Mouse (Mus musculus): ENCODE measurements at regions not wholly inside any gene's neighbourhood (a gene's known extent, or its start where the extent isn't known, plus 50 kb on each side); places are given as distances from the start of the nearest gene placed in this dataset.

GRCm38 (mm10) chr10:91591398-91591811, 410.3 kb upstream of the Tmpo start:
- DNase-seq (ENCODE audit: low read depth in 1 of 2, low spot score in 2 of 2), result no peak

- DNase-seq (ENCODE audit: low read depth in 1 of 2, low spot score in 2 of 2), result no peak
Observed at GRCm38 (mm10) chr10:91583204-91583603, 402.1 kb upstream of the Tmpo start.

GRCm38 (mm10) chr10:91580959-91581358, 399.8 kb upstream of the Tmpo start:
- no peak for DNase-seq (ENCODE audit: low read depth in 1 of 2, low spot score in 2 of 2)

GRCm38 (mm10) chr10:91575323-91576064, 394.4 kb upstream of the Tmpo start:
- no peak for DNase-seq (ENCODE audit: low read depth in 1 of 2, low spot score in 2 of 2)

- DNase-seq (ENCODE audit: low read depth in 1 of 2, low spot score in 2 of 2), result no peak
Observed at GRCm38 (mm10) chr10:91572796-91573195, 391.7 kb upstream of the Tmpo start.

GRCm38 (mm10) chr10:91569046-91569445, 387.9 kb upstream of the Tmpo start:
- no peak for DNase-seq (ENCODE audit: low read depth in 1 of 2, low spot score in 2 of 2)

- DNase-seq (ENCODE audit: low read depth in 1 of 2, low spot score in 2 of 2), result no peak
Observed at GRCm38 (mm10) chr10:91566116-91566774, 385.1 kb upstream of the Tmpo start.

GRCm38 (mm10) chr10:91559307-91559706, 378.2 kb upstream of the Tmpo start:
- DNase-seq (ENCODE audit: low read depth in 1 of 2, low spot score in 2 of 2), result no peak

GRCm38 (mm10) chr10:91548071-91548470, 367.0 kb upstream of the Tmpo start:
- DNase-seq (ENCODE audit: low read depth in 1 of 2, low spot score in 2 of 2), result no peak

GRCm38 (mm10) chr10:91546140-91546539, 365.0 kb upstream of the Tmpo start:
- DNase-seq (ENCODE audit: low read depth in 1 of 2, low spot score in 2 of 2), result no peak

- no peak for DNase-seq (ENCODE audit: low read depth in 1 of 2, low spot score in 2 of 2)
Observed at GRCm38 (mm10) chr10:91545421-91545820, 364.3 kb upstream of the Tmpo start.

GRCm38 (mm10) chr10:91543167-91543918, 362.2 kb upstream of the Tmpo start:
- no peak for DNase-seq (ENCODE audit: low read depth in 1 of 2, low spot score in 2 of 2)

GRCm38 (mm10) chr10:91542201-91542604, 361.1 kb upstream of the Tmpo start:
- no peak for DNase-seq (ENCODE audit: low read depth in 1 of 2, low spot score in 2 of 2)

- no peak for DNase-seq (ENCODE audit: low read depth in 1 of 2, low spot score in 2 of 2)
Observed at GRCm38 (mm10) chr10:91537241-91537640, 356.1 kb upstream of the Tmpo start.

- no peak for DNase-seq (ENCODE audit: low read depth in 1 of 2, low spot score in 2 of 2)
Observed at GRCm38 (mm10) chr10:91535392-91535791, 354.3 kb upstream of the Tmpo start.

GRCm38 (mm10) chr10:91528305-91528704, 347.2 kb upstream of the Tmpo start:
- no peak for DNase-seq (ENCODE audit: low read depth in 1 of 2, low spot score in 2 of 2)

- no peak for DNase-seq (ENCODE audit: low read depth in 1 of 2, low spot score in 2 of 2)
Observed at GRCm38 (mm10) chr10:91521168-91521567, 340.1 kb upstream of the Tmpo start.

- no peak for DNase-seq (ENCODE audit: low read depth in 1 of 2, low spot score in 2 of 2)
Observed at GRCm38 (mm10) chr10:91515021-91515371, 333.9 kb upstream of the Tmpo start.

- no peak for DNase-seq (ENCODE audit: low read depth in 1 of 2, low spot score in 2 of 2)
Observed at GRCm38 (mm10) chr10:91514163-91515020, 333.3 kb upstream of the Tmpo start.

GRCm38 (mm10) chr10:91507038-91507437, 325.9 kb upstream of the Tmpo start:
- DNase-seq (ENCODE audit: low read depth in 1 of 2, low spot score in 2 of 2), result no peak

GRCm38 (mm10) chr10:91504891-91505290, 323.8 kb upstream of the Tmpo start:
- DNase-seq (ENCODE audit: low read depth in 1 of 2, low spot score in 2 of 2), result no peak
